Mouse (Mus musculus) T-helper 1 cell (primary cell): ENCODE results near the gene Magi2.

Experiments
- in situ Hi-C: fragments of 300-600 bp; cut with MboI, MseI; formaldehyde crosslinking; loops from one replicate; pipeline ENCODE4 v1.15.1; 2025; ENCODE audit warnings: high pct_unique_total_duplicates

Gene Magi2

DNA sequence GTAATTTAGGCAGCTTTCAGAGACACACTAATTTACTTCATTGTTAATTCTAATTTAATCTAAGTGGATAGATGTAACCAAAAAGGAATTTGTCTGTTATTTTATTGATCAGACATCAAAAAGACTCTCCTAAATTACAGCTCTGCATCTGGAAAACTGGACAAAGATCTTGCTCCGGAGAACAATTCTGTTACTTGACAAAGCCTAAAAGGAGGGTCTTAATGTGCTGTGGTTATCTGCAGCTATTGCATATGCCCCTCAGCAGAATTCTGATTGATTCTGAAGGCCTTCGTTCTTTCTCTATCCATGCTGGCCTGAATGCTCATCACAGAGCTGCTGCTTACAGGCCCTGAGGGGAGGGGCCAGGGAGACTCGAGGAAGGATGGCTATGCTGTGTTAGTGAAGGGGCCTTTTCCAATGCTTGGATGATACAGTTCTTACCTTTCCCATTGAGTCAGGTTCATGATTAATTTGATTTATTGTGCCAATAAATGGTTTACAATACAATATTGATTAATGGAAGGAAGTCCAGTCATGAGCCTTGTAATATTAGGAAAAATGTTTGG is 842.2 kb downstream of the Magi2 start:
- in situ Hi-C loops = no loop called here

DNA sequence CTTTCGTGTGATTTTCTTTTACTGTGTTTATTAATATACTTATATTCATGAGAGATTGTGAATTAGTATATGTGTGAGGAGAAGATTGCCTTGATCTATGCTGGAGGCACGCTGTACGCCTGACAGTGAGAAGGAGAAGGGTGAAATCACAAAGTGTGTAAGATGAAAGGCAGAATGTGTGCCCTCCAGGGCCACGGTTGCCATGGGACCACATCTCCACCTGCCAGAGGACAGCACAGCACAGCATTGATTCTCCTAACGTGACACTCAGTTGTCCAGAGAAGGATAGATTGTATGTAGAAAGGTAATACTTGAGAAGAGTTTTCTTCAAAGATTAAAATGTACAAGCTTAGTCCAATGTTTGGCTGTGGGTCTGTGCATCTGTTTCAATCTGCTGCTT is 847.3 kb downstream of the Magi2 start:
- in situ Hi-C loops = no loop called here

DNA sequence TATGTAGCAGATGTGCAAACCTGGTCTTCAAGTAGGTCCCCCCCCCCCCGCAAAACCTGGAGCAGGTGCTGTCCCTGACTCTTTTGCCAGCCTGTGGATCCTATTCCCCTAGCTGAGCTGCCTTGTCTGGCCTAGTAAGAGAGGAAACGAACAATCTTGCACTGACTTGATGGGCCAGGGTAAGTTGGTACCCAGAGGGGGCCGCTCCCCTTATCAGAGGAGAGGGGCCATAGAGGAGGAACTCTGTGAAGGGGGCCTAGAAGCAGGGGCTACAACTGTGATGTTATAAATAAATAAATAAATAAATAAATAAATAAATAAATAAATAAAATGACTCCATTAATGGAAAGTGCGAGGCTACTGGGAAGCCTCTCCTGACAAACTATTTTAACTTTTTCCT is 848.0 kb downstream of the Magi2 start:
- in situ Hi-C loops = no loop called here

DNA sequence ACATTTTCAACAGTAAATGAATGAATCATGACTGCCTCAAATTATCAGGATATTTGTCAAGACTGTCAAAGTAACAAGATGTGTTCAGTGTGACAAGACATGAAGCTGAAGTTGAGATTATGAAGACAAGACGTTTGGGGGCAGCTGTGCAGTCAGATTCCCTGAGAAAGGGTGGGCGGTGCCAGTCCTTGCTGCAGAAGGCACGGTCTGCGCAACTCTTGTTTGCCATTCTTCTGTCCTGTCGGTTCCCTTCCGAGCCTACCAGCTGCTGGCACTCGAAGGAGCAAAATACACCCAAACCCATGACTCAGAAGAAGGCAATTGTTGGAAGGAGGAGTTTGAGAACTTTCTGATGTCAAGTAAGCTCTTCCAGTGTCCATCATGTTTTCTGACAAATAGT is 852.1 kb downstream of the Magi2 start:
- in situ Hi-C loops = no loop called here

DNA sequence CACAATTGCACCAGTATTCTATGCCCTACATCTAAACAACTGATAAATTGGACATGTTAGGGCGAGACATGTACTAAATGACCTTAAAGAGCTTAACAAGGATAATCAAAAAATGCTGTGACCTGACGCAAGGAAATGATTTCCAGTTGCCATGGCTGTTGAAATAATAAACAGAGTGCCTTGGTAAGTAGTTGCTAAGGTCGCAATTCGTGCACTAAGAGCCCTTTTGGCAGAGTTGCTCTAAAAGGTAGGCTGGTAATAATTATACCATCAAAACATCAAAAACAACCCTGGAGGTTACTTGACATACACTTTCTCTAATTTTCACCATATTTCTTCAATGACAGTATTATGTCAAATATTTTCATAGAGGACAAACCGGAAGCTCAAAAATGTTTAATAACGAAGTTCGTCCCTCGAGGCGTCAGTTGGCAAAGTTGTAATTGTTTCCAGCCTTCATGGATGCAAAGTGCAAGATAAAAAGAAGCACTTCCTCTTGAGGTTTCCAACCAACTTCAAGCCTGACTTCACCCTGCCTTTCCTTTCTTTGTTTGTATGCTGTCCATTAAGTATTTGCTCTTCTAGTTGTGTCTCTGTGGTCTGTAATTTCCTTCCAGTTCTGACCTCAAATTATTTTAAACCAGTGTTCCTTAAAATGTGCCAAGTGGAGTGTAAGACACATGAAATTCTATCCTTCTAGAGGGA is 853.9 kb downstream of the Magi2 start:
- in situ Hi-C loops = no loop called here

DNA sequence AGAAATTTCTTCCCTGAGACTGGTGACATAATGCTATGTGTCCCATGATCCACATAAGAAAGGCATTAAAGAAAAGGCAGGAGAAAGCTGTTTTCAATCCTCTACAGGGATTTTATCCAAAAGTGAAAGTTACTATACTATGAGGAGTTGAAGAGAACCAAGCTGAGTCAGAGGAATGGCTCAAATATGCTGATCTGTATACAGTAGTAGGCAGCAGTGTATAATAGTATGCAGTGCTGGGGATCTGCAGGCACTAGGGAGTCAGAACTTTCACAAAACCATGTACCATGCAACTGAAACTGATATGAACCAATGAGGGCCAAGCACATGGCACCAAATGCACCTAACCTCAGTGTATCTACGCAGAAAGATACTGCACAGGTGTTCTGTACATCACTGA is 855.5 kb downstream of the Magi2 start:
- in situ Hi-C loops = no loop called here

DNA sequence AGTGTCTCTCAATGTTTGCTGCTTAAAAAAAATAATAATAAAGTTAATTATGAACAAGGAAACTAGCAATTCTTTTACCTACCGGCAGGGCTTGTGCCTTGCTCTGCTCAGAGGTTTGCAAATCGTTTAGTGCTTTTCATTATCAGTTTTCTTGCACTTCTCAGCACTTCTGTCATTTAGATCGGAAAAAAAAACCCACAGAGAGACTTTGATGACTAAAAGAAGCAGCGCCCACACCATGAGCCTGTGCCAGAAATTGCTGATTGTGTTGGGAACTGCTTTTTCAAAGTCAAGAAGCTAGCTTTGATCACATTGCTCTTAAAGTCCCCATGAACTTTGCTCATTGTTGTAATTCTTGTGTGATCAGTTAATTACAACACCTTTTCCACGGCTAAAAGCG is 860.2 kb downstream of the Magi2 start:
- in situ Hi-C loops = no loop called here

DNA sequence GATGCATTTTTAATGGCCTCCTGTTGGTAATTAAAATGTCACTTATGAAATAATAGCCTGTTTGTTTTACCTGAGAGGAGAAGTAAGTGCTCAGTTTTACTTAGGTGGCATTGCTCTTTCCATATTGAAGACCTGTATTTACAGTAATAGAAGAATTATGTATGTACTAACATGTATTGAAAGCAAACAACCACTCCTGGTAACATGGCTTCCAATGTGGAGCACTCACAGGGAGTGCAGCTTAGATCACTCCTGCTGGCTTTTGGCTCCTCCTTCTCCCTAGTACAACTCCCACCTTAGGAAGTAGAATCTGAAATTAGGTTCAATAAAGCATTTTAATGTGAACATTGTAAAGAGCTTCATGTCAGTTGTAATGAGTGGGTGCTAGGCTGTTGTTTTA is 877.0 kb downstream of the Magi2 start:
- in situ Hi-C loops = no loop called here

DNA sequence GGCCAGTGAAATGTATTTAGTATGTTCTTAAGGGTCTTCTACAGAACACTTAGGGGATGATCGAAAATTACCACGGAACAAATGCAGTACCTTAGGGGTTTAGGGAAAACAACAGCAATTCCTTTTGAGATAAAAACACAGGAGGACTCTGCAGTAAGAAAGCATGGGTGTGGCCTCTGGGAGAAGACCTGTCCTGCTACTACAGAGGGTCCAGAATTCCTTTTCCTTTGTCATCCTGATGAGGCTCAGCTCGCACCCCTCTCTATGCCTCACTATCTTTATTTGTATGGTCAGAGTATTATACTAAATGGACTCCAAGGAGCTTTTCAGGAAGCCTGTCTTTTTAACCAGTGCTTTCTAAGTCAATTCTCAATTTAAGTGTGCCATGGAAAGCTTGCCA is 877.7 kb downstream of the Magi2 start:
- in situ Hi-C loops = no loop called here

DNA sequence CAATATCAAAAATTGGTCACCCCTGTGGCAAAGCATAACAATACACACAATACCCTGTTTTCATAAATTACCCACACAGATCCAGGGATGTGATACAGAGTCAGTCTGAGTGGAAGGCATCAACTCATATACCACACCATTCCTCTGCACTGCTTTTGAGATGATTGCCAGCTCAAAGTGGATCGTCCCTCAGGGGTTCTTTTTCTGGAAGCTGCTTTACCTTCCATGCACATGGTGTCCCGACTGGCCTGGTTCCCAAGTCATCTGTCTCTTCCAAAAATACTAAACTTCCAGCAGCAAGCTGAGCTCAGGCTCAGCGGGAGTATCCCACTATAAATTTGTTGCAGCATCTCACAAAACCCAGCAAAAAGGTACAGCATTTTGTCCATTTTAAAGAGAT is 882.7 kb downstream of the Magi2 start:
- in situ Hi-C loops = no loop called here

DNA sequence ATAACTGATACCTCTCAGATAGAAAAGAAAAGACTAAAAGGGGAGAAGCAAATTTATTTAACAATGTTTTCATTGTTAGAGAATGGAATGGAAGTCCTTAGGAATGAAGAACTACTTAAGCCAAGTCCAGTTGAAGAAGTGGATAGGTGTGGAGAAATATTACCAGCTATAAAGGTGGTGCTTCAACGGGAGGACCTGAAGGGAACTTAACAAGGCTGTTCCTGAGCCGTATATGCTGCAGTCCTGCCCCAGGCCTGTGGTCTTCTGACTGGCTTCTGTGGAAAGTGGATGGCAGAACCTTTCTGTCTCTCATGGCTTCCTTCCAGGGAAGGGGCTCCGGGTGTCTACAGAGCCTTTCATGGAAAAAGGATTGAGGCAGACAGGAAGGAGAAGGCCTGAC is 890.3 kb downstream of the Magi2 start:
- in situ Hi-C loops = no loop called here

DNA sequence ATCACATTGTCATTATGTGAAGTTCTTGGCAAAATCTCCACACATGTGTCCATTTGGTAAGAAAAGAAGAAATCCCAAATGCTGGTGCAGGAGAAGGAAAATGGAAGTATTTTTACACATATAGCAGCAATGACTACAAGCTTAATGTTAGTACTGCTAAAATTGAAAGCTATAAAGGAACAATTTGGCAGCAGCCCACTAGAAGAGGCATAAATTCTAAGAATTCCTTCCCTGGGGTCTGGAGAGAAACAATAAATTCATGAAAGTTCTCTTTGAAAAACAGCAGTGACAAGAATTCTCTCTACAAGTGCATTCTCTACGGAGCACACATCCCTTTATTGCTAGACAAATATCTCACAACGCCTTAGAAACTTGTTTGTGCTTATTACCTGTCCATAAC is 913.4 kb downstream of the Magi2 start:
- in situ Hi-C loops = no loop called here

DNA sequence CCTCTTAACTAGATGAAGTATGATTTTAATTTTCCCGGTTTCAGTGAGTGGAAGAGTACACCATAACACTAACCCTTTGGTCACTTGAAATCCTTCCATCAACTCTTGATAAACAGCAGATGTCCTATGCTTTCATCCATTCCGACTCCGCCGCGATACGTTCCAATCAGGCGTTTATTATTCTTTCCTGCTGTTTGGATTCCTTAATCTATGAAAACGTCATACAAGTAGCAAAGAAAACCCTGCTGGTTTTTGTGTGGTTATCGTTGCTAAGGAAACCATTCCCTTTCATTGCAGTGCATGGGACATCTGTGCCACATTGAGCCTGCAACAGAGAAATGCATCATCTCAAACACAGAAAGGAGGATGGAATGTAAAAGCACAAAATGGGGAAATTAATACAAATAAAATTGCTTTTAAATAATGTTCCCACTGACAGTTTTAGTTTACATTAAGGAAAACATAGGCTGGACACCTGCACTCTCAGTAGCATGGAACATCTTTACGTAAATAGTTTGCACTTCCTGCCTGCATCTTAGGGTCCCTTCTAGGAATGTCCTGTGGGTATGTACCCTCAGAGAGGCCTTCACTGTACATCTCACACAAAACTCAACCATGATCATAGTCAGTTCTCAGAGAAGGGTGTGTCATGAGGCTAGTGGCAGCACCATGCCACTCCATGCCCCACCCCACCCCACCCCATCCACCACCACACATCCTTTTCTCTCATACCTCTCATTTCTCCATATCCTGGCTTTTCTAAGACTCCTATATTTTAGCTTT is 914.0 kb downstream of the Magi2 start:
- in situ Hi-C loops = no loop called here

DNA sequence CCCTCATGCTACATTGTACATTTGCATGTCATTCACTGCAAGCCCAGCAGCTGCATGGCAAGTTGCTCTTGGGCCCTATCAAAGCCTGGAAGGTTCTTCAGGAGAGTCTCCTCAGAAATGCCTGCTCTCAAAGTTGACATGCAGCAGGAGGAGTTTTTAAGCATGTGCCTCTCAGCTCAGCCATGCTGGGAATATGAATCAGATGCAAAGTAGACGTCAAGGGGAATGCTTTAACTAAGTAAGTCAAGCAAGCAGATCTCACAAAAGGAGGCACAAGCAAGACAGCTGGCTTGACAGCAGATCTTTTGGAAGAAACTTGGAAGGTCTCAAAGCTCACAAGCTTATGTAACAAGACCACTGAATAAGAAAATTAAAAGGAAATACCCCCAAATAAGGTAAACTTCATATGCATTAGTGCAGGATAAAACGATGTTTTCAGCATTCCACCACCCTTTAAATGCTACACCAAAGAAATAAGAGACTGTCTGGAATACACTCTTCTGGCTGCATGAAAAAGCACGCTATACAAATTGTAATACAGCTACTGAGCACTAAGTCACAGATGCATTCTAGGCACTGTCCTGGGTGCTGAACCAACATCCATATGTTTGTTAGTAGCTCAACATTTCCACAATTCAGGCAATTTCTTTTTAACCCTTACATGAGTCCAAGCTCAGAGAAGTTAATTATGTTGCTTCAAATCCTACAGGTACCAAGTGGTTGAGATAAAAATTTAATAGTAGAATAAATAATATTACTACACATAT is 926.7 kb downstream of the Magi2 start:
- in situ Hi-C loops = no loop called here

DNA sequence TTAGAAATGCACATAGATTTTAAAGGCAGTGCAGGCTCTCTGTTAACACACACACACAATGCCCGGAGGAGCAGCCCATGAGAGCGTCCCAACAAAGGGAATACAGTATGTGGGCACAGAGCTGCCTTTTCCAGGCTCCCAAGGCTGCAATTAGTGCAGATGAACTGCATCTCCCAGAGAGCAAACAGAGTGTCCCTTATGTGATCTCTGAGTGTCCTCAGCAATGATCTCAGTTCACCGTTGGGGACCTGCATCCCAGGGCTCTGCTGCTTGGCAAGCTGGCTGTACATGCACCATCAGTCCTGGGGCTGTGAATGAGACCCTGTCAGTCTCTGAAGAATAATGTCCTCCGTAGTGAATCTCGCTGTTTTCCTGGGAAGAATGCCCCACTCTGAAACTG is 969.9 kb downstream of the Magi2 start:
- in situ Hi-C loops = no loop called here

DNA sequence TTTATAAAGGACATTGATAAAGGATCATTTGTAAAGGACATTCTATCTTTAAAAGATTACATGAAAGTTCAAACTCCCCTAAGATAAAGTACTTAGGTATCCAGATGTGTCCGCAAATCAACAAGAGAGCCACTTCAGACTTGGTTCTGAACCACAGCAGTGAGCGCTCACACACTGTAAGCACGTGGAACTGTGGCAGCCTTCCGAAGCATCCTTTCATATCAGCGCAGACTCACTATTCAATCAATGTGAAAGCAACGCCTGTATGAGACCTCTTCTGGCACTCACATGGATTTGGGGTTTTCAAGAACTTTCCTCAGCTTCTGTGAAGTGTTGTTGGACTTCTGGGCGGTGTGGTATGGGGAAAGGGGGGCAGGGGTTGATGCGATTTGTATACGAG is 970.6 kb downstream of the Magi2 start:
- in situ Hi-C loops = no loop called here

DNA sequence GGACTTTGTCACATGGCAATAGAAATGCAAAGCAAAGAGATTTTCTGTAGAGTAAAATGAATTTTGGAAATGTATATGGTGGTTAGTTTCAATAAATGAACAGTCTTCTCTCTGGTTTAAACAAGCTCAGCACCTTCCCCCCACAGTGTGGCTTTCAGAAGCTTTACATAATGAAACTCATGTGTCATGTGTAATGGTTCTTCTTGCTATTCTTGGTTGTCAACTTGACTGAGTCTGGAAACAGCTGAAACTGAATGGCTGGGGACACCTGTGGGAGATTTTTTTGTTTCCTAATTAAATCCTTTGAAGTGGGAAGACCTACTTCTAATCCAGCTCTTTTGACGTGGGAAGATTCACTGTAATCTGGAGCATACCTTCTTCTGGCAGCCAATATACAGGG is 974.5 kb downstream of the Magi2 start:
- in situ Hi-C loops = no loop called here

DNA sequence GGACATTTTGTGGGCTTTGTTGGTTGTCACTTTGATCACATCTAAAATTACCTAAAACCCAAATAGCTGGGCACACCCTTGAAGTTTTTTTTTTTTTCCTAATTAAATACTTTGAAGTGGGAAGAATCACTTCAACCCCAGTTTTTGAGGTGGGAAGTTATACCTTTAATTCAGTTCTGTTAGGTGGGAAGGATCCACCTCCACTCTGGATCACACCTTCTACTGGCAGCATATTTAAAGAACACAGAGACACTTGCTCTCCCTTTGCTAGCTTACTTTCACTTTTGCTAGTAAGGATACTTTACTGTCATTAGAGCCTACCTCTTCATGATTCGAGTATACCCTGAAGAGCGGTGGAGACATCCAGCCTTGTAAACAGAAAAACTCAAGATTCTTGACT is 981.3 kb downstream of the Magi2 start:
- in situ Hi-C loops = no loop called here

DNA sequence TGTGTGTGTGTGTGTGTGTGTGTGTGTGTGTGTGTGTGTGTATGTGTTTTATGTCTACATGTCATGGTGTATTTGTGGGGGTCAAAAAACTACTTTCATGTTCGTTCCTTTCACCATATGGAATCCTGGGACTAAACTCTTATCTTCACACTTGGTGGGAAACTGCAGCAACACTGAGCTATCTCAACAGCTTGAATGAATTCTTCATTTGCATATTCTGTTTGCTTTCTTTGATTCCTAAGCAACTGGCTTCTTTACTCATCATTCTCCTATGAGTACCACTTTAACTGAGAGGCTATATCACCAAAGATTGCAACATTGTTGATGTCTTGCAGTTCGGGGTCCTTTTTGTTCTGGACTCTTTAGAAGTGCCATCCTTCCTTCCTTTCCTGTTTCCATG is 986.5 kb downstream of the Magi2 start:
- in situ Hi-C loops = no loop called here

DNA sequence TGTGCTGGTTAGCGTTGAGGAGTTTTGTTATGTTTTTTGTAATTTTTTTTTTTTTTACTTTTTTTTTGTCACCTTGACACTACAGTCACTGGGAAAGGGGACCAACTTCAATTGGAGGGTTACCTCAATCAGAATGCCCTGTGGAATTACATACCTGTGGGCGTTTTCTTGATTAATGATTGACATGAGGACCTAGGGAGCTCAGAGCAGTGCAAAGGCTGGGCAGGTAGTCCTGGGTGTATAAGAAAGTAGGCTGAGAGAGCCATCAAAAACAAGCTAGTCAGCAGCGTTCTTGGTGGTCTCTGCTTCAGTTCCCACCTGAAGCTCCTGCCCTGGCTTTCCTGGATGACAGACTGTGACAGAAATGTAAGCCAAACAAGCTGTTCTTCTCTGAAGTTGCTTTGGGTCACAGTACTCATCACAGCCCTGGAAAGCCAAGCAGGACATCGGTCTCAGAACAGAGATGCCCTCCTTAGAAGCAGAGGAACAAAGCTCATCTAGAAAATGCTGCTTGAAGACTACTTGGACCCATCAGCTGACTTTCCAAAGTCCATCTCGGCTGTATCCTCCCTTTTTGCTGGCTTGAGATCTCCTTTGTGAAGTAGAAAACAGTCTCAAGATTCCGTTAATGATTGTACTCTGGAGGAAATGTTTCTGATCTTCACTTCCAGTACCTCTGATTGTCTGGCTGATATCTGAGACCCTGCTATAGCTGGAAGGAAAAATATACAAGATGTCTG is 999.8 kb downstream of the Magi2 start:
- in situ Hi-C loops = no loop called here

DNA sequence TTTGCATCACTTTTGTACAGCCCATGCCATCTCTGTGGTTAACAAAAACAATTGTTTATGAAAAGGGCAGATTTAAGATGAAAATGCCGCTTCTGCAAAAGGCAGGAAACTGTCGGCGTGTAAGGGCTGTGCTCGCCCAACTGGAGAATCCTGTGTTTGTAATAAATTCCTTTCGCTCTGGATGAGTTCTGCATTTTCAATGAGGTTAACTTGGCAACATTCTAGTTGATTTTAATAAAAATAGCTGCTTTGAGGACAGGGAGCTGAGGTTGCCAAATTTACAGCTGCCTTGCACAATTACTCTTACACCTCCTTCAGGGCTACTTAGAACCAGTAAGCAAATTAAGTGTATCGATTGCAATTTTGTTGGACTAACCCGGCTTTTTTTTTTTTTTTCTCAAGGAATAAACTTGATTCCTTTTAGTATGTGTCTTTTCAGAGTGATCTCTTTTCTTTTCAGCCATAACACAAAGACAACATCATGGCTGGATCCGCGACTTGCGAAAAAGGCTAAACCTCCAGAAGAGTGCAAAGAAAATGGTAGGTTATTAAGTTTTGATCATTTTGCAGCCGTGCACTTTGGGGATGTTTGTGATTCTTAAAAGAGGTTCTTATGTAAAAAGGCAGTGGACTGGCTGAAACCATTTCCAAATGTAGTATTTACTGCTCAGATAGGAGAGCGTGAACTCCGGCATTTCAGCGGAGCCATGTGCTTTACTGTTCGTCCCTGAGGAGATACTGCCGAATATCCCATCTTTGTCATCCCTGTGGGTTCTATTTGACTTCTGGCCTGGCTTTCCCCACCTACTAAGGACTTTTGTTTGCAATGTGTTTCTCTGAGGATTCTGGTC is 1001.3 kb downstream of the Magi2 start:
- in situ Hi-C loops = no loop called here
